Mouse (Mus musculus) CH12F3 (cell line): ENCODE results near the gene Mcm10.
"Not testable (repeated sequence)": the region's sequence is repeated elsewhere in the genome, so short reads cannot be mapped to it uniquely, and the experiment has no call there.

Experiments used
- in situ Hi-C: fragments of 300-500 bp; cut with MboI; formaldehyde crosslinking; loops from 2 replicates; pipeline ENCODE4 v1.14.3; 2020; ENCODE audit warnings: low sequenced_read_pairs

Gene Mcm10

DNA sequence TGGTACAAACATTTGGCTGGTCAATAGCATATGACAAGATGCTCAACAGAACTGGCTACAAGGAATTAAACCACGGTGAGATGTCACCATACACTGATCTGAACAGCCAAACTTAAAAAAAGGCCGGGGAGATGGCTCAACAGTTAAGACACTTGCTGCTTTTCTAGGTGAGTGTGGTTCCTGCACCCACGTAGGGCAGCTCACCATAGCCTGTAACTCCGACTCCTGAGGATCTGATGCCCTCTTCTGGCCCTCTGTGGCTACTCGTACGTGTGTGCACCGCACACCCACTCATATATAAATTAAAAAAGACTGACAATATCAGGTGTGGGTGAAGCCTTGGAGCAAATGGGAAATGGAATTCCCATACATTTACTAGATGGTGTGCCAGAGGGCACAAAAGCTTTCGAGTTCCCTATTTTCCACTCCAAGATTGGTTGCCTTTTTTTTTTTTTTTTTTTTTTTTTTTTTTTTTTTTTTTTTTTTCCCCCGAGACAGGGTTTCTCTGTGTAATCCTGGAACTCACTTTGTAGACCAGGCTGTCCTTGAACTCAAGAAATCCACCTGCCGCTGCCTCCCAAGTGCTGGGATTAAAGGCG is 23.7 kb downstream of the Mcm10 start:
- in situ Hi-C loops, result no loop called here

DNA sequence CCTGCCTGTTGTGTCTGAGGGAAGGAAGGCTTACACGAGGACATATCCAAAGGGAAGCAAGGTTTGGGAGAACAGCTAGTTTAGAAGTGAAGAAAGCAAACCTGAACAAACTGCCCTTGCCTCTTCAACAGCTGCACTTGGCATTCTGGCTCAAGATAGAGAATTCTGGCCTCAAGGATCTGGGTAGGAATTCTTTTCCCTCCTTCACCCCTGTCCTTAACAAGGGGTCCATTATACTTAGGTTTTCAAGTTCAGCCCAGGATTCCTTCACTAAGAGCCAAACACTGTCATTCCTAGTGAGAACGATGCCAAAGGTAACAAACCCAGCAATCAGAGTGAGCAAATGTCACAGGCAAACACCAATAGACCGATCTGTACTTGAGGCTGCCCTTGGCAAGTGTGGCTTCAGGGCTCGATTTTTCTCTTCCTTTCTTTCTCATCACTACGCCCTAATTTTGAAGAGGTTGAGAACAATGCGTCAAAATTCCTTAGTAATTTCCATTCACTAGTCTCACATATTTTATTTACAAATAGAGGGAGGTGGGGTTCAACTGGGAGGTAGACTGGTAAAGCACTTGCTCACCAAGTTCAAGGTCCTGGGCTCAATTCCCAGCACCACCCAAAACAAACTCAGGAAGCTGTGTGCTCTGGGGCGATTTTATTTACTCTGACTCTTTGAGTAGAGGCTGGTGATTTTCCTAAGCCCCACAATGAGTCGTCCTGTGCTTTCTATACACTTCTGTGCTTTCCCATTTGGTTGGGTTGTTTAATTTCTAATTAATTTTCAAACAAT is 25.0 kb downstream of the Mcm10 start:
- in situ Hi-C loops, result no loop called here

DNA sequence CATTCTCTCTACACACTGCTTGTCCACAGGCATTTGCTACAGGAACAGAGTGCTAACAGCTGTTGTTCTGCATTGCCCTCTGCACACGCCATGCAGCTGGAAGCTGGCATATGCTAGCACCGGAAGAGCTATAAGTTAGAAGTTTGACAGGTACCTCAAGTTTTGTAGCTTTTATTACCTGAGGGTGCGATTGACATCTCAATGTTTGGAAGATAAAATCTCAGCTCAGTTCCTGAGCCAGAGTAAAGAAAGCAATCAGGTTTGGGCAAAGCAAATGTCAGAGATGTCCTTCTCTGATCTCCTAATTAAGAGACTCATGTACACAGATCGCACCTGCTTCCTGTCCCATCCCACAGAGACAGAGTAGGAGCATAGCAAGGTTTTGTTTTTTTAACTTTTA is 25.8 kb downstream of the Mcm10 start:
- in situ Hi-C loops, result no loop called here

DNA sequence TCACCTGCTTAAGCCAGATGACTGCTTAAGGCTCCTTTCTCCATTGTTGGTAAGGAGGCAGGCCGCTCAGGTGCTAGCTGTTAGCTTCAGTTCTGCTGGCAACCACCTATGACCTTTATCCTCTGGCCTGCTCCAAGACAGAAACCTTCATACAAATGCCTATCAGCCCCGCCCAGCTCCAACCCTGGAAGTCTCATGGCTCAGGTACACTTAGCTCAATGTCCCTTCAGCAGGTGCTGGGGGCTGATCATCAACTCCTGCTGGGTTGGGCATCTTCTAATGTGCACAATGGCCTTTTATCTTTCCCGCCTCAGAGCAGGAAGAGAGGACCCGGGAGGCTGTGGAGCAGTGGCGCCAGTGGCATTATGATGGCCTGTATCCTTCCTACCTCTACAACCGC is 27.6 kb downstream of the Mcm10 start:
- in situ Hi-C loops, result no loop called here

DNA sequence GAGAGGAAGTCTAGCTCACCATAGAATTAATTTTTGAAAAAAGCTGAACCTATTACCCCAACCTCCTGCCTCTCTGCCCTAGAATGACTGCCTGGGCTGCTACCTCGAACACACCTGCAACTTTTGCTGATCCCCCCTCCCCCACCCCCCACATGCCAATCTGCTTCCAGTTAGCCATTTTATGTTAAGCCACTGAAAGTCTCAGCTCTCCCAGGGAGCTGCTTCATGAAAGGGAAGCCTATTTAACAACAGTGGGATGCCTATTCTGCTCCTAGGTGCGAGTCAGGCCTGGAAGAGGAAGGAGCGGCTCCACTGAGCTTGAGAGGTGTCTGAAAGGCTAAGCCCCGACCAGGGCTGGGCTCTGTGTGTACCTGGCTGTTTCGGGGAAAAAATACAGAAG is 28.6 kb downstream of the Mcm10 start:
- in situ Hi-C loops, result no loop called here

DNA sequence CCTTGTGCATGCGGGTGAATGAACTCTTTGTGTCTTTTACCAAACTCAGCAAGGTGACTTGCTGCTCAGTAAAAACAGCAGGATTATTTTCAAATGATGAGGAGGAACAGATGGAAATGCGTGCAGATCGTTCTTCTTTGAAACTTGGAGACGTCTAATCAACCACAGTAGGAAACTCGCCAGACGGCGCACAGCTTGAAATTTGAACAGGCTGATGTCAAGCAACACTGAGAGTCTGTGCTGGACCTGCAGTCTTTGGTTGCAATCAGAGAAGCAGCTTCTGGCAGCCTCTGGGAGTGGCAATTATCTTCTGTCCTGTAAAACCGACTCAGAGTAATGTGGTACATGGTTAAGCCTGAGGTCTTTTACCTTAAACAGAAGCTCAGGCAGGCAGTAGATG is 34.5 kb downstream of the Mcm10 start:
- in situ Hi-C loops, result no loop called here

DNA sequence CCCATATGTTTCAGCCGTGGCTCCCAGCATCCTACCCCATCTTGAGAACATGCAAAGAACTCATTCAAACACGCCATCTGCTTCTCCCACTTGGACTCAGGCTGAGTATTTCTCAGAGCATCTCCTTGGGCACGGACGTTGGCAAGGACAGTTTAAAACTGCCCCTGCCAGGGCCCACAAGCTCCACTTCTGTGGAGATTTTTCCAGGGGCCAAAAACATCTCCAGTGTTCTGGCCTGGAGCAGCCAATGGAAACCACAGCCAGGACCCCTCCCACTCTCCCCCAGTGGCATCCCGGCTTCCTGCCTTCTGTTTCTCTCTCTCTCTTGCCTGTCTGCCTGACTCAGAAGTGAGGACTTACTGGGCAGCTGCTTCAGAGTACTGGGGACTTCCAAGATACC is 36.8 kb downstream of the Mcm10 start, which contains the start of gene Ucma:
Gene Ucma (plus strand): TSS at position 316 of the 400 bp plus-strand sequence.
- in situ Hi-C loops, result no loop called here

DNA sequence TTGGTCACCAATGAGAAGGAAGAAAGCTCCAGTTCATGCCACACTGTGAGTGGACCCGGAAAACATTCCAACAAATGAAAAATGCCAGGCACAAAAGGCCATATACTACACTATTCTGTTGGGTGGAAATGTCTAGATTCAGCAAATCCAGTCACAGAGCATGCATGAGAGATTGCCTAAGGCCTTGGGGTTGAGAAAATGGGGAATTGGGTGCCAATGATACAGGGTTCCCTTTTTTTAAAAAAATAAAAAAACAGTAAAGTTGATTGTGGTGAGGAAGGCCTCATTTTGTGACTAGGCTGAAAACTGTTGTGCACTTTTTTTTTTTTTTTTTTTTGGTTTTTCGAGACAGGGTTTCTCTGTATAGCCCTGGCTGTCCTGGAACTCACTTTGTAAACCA is 43.5 kb downstream of the Mcm10 start:
- in situ Hi-C loops, result no loop called here

DNA sequence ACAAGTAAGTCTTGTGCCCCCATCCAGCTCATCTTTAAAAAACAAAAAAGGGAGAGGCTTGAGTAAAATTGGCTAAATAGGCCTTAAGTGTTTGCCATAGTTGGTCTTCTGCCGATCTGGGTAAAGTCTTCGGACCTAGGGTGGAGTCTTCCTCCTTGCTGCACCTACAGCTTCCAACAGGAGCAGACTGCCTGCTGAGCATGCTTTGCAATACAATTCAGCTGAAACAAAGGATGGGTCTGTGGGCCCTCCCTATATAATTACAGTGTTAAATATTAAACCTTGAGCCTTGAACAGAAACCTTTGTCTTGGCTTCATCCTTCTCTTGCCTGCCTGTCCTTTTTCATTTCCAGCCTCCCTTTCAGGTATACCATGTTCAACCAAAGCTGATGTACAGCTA is 44.8 kb downstream of the Mcm10 start:
- in situ Hi-C loops, result no loop called here

DNA sequence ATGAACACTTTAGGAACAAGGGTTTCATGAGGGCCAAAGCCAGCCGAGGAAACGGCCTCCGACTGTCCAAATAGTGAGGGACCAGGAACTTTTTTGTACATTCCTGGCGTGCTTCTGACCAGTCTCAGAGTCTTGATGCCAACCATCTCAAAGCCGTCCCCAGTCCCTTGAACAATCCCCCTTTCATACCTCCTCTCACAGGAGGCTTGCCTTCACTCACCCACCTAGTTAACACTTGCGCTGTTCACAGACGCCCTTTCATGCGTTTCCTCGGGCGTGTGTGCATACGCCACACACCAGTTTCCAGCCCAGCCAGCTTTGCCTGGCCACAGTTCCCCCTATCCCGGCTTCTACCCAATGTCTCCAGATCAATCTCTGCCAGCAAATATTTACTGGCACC is 54.6 kb downstream of the Mcm10 start:
- in situ Hi-C loops, result no loop called here

DNA sequence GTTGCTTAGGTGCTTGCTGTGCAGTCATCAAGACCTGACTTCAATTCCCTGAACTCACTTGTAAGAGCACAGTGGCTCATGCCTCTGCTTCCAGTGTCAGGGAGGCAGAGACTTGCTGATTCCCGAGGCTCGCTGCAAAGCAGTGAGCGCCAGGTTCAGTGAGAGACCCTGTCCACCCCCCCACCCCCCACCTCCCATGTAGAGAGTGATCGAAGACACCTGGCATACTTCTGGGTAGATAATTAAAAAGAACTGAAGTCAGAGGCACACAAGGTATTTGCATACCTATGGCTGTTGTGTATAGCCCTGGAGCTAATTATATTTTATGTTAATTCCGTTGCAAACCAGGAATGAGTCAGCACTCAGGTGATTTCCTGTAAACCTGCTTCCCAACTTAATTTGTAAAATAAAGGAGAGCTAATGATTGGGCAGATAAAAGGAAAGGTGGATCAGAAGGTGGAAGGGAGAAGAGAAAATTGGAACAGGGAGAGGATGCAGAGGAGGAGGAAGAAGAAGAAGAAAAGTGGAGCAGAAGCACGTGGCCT is 58.3 kb downstream of the Mcm10 start:
- in situ Hi-C loops, result no loop called here

DNA sequence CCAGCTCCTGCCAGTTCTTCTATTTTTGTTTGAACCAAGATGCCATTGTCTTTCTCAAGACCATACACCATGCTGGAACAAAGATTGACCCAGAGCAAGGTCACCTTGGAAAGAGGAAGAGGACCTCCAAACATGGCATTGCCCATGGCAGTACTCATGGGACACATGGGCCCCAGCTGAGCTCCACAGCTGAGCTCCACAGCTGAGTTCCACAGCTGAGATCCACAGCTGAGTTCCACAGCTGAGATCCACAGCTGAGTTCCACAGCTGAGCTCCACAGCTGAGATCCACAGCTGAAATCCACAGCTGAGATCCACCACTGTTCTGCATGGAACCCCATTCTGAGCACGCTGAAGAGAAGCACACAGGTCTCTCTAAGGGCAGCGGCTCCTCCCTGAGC is 61.6 kb downstream of the Mcm10 start:
- in situ Hi-C loops, result no loop called here

DNA sequence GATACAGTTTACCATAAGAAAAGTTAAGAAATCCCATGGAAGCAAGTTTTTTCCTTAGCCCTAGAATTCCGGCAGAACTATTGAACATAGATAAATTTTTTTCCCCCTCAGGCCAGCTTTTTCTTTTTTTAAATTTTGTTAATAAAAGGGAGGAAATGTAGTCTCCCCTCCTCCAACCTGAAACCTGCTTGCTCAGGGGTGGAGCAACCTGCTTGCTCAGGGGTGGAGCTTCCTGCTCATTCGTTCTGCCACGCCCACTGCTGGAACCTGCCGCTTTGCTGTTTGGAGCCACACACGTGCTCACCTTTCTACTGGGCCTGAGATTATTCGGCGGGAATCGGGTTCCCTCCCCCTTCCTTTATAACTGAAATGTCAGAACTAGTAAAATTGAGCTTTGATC is 62.9 kb downstream of the Mcm10 start:
- in situ Hi-C loops, result not testable (repeated sequence)

DNA sequence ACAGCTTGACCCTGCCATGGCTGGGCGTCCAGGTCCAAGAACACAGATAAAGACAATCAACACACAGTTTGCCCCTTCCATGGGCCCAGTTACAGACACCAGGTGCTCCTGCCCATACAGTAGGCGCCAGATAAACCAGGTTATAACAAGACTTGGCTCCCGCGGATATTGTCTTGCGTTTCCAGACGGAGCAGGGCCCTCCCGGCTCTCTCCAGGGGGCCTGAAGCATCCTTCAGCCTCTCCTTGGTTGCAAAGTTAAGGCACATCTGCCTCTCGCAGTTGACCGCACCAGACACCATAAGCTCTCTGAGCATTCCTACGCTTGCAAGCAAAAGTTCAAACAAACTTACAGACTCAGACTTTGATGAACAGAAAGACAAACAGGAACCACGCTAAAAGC is 71.7 kb downstream of the Mcm10 start:
- in situ Hi-C loops, result no loop called here
